Mouse (Mus musculus): Measurements from ENCODE around the gene Zbtb46.
A peak's percentile ranks its signal among the peaks of the same experiment; 100 is the strongest.

DNA sequence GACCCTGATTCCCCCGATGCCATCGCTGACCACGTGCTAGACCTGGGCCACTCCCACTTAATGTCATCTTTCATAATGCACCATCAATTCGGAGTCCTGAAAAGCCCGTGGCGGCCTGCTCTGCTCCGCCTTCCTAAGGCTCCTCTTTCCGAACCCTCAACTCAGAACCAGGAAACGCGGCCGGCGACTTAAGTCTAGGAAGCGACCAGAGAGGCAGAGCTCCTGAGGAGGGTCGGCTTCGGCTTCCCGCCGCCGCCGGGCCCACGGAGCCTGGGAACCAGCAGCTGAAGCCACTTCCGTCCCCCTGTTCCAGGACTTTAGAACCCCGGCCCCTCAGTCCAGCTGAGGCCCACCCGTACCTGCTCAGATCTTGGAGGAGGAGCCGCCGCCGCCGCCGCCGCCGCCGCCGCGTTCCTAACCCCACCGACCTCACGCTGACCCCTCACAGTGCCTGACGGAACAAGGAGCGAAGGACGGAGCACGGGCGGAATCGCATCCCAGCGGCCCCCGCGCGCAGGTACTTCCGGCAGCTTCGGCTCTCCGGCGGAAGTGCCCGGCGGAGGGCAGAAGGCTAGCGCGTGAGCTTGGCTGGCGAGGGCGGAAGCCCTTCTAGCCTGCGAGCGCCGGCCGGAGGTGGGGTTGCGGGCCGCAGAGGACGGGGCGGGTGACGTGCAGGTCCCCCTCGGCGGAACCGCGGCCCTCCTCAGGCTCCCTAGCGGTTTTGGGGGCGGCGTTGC is 94.2 kb downstream of the Zbtb46 start, which contains the start of the genes Zgpat and Arfrp1:
- TF ChIP-seq POLR2A (IDR thresholded peaks at IDR 0.05; ENCODE audit: insufficient read depth, low read depth, low read length) (peak; percentile 72), CTCF (IDR thresholded peaks at IDR 0.05; ENCODE audit: insufficient read depth, low read depth, low read length) (no peak)
